Mouse (Mus musculus) 3134 (cell line): ENCODE results near the gene Chic1.
A peak's percentile ranks its signal among the peaks of the same experiment; 100 is the strongest.

ENCODE experiments used
- DNase-seq: peaks from one replicate; pipeline ENCODE4 v3.0.0-alpha.2; 2011; ENCODE audit warnings: low spot score; ENCODE audit not compliant: insufficient read length; ENCODE audit errors: extremely low read depth

Chic1 gene

GRCm38 (mm10) chrX:103427677-103428076, 71.4 kb downstream of the Chic1 start:
- DNase-seq: no peak

GRCm38 (mm10) chrX:103432293-103432692, 76.0 kb downstream of the Chic1 start:
- DNase-seq: no peak

GRCm38 (mm10) chrX:103438023-103438422, 81.7 kb downstream of the Chic1 start:
- DNase-seq: no peak

- no peak for DNase-seq
These were observed 84.5 kb downstream of the Chic1 start for GRCm38 (mm10) chrX:103440803-103441202.

GRCm38 (mm10) chrX:103443755-103444154, 87.5 kb downstream of the Chic1 start:
- DNase-seq: peak; percentile 12
